ENCODE assay signal across 9 mouse cellular contexts in the genomic region with DNA sequence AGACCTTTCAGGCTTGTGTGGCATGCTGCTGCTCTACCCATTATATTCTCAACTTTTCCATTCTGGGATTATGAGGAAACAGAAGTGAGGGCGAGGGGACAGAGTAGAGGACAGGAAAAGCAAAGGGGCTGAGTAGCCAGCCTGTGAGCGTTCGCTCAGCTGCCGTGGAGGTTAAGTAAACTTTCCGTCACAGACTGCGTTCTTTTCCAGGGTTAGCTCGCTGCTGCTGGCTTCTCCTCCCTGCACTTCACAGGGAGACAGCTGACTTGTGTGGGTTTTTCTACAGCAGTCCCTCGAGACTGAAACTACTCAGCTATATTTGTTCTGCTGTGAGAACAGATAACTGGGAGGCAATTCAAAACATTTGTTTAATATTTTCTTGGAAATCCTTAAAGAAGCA. TPM values are rescaled to one million over a fixed set of nuclear protein-coding genes. Genes with fewer than 3 reads are reported as not detected.
A peak's percentile ranks its signal among the peaks of the same experiment; 100 is the strongest.
DNase-seq lines count a peak whose midpoint lies in the region; ATAC-seq lines count a peak whose summit lies in the region.
"Had no signal": no experiment of that assay in that cellular context is flagged by ENCODE, and none has a peak within 500 bp of the region (broad histone marks: within the 10 kb centered on the region; RNA-seq: fewer than 3 reads in every experiment).

No protein-coding gene starts in this region.

- H3K9me3 ChIP-seq in embryonic facial prominence, embryonic 10.5 days = no peaks in the 10 kb centered on the region
- H3K9me3 ChIP-seq in hindbrain, embryonic 13.5 days = no peaks in the 10 kb centered on the region
- H3K9me3 ChIP-seq in midbrain, embryonic 15.5 days = no peaks in the 10 kb centered on the region

- no peaks in the 10 kb centered on the region for H3K27me3 ChIP-seq in embryonic facial prominence, embryonic 10.5 days (replicated peaks; ENCODE audit: low read depth, poor library complexity, severe bottlenecking)
- no peaks in the 10 kb centered on the region for H3K27me3 ChIP-seq in hindbrain, embryonic 13.5 days
- H3K27me3 ChIP-seq in midbrain, embryonic 15.5 days (replicated peaks) = no peaks in the 10 kb centered on the region

- intact Hi-C loops in left cerebral cortex, postnatal 14 days (cut with DNase I) = no loop called here

- no peak overlapping the region; the same call in 1 of the 2 replicates for H3K4me2 ChIP-seq in hindbrain, embryonic 13.5 days
- H3K4me2 ChIP-seq in midbrain, embryonic 15.5 days = no peak overlapping the region

- H3K4me3 ChIP-seq in embryonic facial prominence, embryonic 10.5 days = no peak overlapping the region
- H3K4me3 ChIP-seq in hindbrain, embryonic 13.5 days = no peak overlapping the region
- no peak overlapping the region for H3K4me3 ChIP-seq in midbrain, embryonic 15.5 days

- peak; percentile 46 for DNase-seq in adrenal gland, postnatal 10 days
- DNase-seq in adrenal gland, adult 8-10 months = no peak
- peak; percentile 27 for DNase-seq in embryonic facial prominence, embryonic 10.5 days (ENCODE audit: low spot score)
- DNase-seq in left cerebral cortex, postnatal 14 days (ENCODE audit: low spot score in 2 of 2) = peak; percentile 53 to 61
- no peak for DNase-seq in cerebellum, postnatal 4 days (ENCODE audit: low spot score in 2 of 2)
- DNase-seq in T-cell, adult 2 months (ENCODE audit: low spot score) = no peak

- no peak for ATAC-seq in hindbrain, embryonic 13.5 days (ENCODE audit: low FRiP score)
- peak; percentile 46; the same call in 1 of the 2 replicates for ATAC-seq in midbrain, embryonic 15.5 days (replicated peaks)

- H3K27ac ChIP-seq in embryonic facial prominence, embryonic 10.5 days (replicated peaks) = no peak overlapping the region
- peak overlapping the region; percentile 9; the same call in 1 of the 2 replicates for H3K27ac ChIP-seq in hindbrain, embryonic 13.5 days
- H3K27ac ChIP-seq in midbrain, embryonic 15.5 days = peak overlapping the region; percentile 13; the same call in 1 of the 2 replicates
- H3K27ac ChIP-seq: macrophage had no signal

- no peak overlapping the region for H3K9ac ChIP-seq in hindbrain, embryonic 13.5 days
- H3K9ac ChIP-seq in midbrain, embryonic 15.5 days = no peak overlapping the region

- H3K4me1 ChIP-seq in embryonic facial prominence, embryonic 10.5 days = peaks cover 33% of the 10 kb centered on the region
- H3K4me1 ChIP-seq in hindbrain, embryonic 13.5 days (replicated peaks) = peaks cover 33% of the 10 kb centered on the region
- H3K4me1 ChIP-seq in midbrain, embryonic 15.5 days = peaks cover 16% of the 10 kb centered on the region

- 28% methylated on average over 8 of the region's 8 CpGs for WGBS in embryonic facial prominence, embryonic 10.5 days
- WGBS in hindbrain, embryonic 13.5 days = 38% methylated on average over 8 of the region's 8 CpGs
- 43% methylated on average over 8 of the region's 8 CpGs for WGBS in midbrain, embryonic 15.5 days

- peaks cover 8% of the 10 kb centered on the region; the same call in 1 of the 2 replicates for H3K36me3 ChIP-seq in embryonic facial prominence, embryonic 10.5 days (replicated peaks)
- H3K36me3 ChIP-seq in hindbrain, embryonic 13.5 days = no peaks in the 10 kb centered on the region
- H3K36me3 ChIP-seq in midbrain, embryonic 15.5 days (replicated peaks) = no peaks in the 10 kb centered on the region

RNA-seq across cellular contexts. Expression of gene Nars2, which starts 34.5 kb away (rescaled TPM):
- 10 to 100 TPM; 25.0 to 25.7 TPM for total RNA-seq in adrenal gland, postnatal 10 days (2021)
- 10 to 100 TPM; 20.5 to 30.9 (median 24.3) TPM for total RNA-seq in adrenal gland, adult 8-10 months (2022)
- polyA plus RNA-seq in embryonic facial prominence, embryonic 10.5 days (2016; fragmentation: Nextera tagmentation; extraction: Ambion mirVana) = 26.3 and 26.5 TPM in 2 replicates
- polyA plus RNA-seq in hindbrain, embryonic 13.5 days (2015; fragmentation: Nextera tagmentation; extraction: Ambion mirVana) = 17.5 and 17.6 TPM in 2 replicates
- 10 to 100 TPM; 16.4 to 18.3 TPM for total RNA-seq in left cerebral cortex, postnatal 14 days (2021)
- 15.2 and 17.5 TPM in 2 replicates for polyA plus RNA-seq in midbrain, embryonic 15.5 days (2015; fragmentation: Nextera tagmentation; extraction: Ambion mirVana)

Comparison
In these comparisons a context has a peak if more than half of its experiments do, and no peak if none do; other contexts are left out.
1. DNase-seq: peak in adrenal gland, postnatal 10 days (single experiment), embryonic facial prominence, embryonic 10.5 days (single experiment) and left cerebral cortex, postnatal 14 days (2 of 2); none in adrenal gland, adult 8-10 months (single experiment), cerebellum, postnatal 4 days (0 of 2) and T-cell, adult 2 months (single experiment).